Mouse (Mus musculus): ENCODE measurements at regions not wholly inside any gene's neighbourhood (a gene's known extent, or its start where the extent isn't known, plus 50 kb on each side); places are given as distances from the start of the nearest gene placed in this dataset.

GRCm38 (mm10) chr9:99783156-99783555, 66.1 kb upstream of the Cldn18 start:
- TF ChIP-seq POLR2A (IDR thresholded peaks at IDR 0.05; ENCODE audit: insufficient read length, low read depth) (no peak), MAX (IDR thresholded peaks at IDR 0.05; ENCODE audit: low read depth) (no peak), SRF (IDR thresholded peaks at IDR 0.05; ENCODE audit: control insufficient read depth, insufficient read length, low read depth) (no peak), MYOG (IDR thresholded peaks at IDR 0.05; ENCODE audit: control insufficient read depth in 1 of 3, insufficient read depth in 1 of 3, insufficient read length in 2 of 3, low read depth in 2 of 3) (no peak), MYOD1 (IDR thresholded peaks at IDR 0.05; ENCODE audit: control insufficient read depth in 1 of 3, insufficient read length in 2 of 3, low read depth in 2 of 3) (no peak), USF1 (IDR thresholded peaks at IDR 0.05; ENCODE audit: low read depth) (no peak)

Data from myocyte (in vitro differentiated cells).